Mouse (Mus musculus) erythroblast, embryonic 14.5 days (primary cell): Measurements from ENCODE around the gene Dnajc17.

Experiments used
- GATA1 ChIP-seq: IDR thresholded peaks from 2 replicates; pipeline ENCODE4 v1.6.1; 2012; ENCODE audit warnings: low read length, inconsistent platforms, mixed read lengths
- TAL1 ChIP-seq: IDR thresholded peaks from 3 replicates; pipeline ENCODE4 v1.6.1; 2012; ENCODE audit warnings: low read length, inconsistent platforms, mixed read lengths

GRCm38 (mm10) chr2:119161247-119161646 is 47.3 kb downstream of the Dnajc17 start:
- TF ChIP-seq TAL1 (no peak), GATA1 (no peak)
